Mouse (Mus musculus): ENCODE measurements around the gene Mbd5. TPM values are rescaled to one million over a fixed set of nuclear protein-coding genes. Genes with fewer than 3 reads are reported as not detected.
A peak's percentile ranks its signal among the peaks of the same experiment; 100 is the strongest.

The Mbd5 gene
- polyA plus RNA-seq, 1 experiment from 2014 or later = 10.3 TPM

GRCm38 (mm10) chr2:49040481-49040880, 91.2 kb downstream of the Mbd5 start:
- no peak overlapping the region for H3K4me3 ChIP-seq
- H3K27ac ChIP-seq = no peak overlapping the region
- ATAC-seq = no peak
- peaks cover 7% of the 10 kb centered on the region; the same call in 1 of the 2 replicates for H3K36me3 ChIP-seq
- 86% methylated on average over 3 of the region's 3 CpGs for WGBS (ENCODE audit: insufficient replicate concordance)
- 0 out of 2 replicates have a peak, but pooled peaks cover 7% of the 10 kb centered on the region for H3K9me3 ChIP-seq (replicated peaks)
- no peak overlapping the region for H3K9ac ChIP-seq
- H3K4me2 ChIP-seq = no peak overlapping the region
- no peaks in the 10 kb centered on the region for H3K4me1 ChIP-seq
- no peaks in the 10 kb centered on the region for H3K27me3 ChIP-seq (replicated peaks)

- no peaks in the 10 kb centered on the region for H3K9me3 ChIP-seq (replicated peaks)
- WGBS (ENCODE audit: insufficient replicate concordance) = 87% methylated on average over 4 of the region's 4 CpGs
- no peaks in the 10 kb centered on the region for H3K27me3 ChIP-seq (replicated peaks)
- ATAC-seq = no peak
- H3K4me2 ChIP-seq = no peak overlapping the region
- no peak overlapping the region for H3K4me3 ChIP-seq
- H3K4me1 ChIP-seq = no peaks in the 10 kb centered on the region
- no peak overlapping the region for H3K9ac ChIP-seq
- H3K27ac ChIP-seq = no peak overlapping the region
- no peaks in the 10 kb centered on the region for H3K36me3 ChIP-seq
Measured at GRCm38 (mm10) chr2:49050030-49050429, 100.7 kb downstream of the Mbd5 start.

GRCm38 (mm10) chr2:49067886-49068285, 118.6 kb downstream of the Mbd5 start:
- H3K36me3 ChIP-seq = no peaks in the 10 kb centered on the region
- H3K4me3 ChIP-seq = no peak overlapping the region
- no peak for ATAC-seq

GRCm38 (mm10) chr2:49084966-49085365, 135.7 kb downstream of the Mbd5 start:
- Histone ChIP-seq H3K4me1 (no peaks in the 10 kb centered on the region), H3K27ac (no peak overlapping the region), H3K4me3 (no peak overlapping the region), H3K36me3 (no peaks in the 10 kb centered on the region), H3K9me3 (replicated peaks) (no peaks in the 10 kb centered on the region), H3K4me2 (no peak overlapping the region), H3K9ac (no peak overlapping the region), H3K27me3 (replicated peaks) (no peaks in the 10 kb centered on the region)
- 44% methylated on average over 4 of the region's 4 CpGs for WGBS (ENCODE audit: insufficient replicate concordance)
- ATAC-seq = no peak

More at GRCm38 (mm10) chr2:49067886-49068285, 118.6 kb downstream of the Mbd5 start:
- no peaks in the 10 kb centered on the region for H3K4me1 ChIP-seq
- no peaks in the 10 kb centered on the region for H3K9me3 ChIP-seq (replicated peaks)
- H3K27ac ChIP-seq = no peak overlapping the region
- H3K9ac ChIP-seq = no peak overlapping the region
- H3K27me3 ChIP-seq (replicated peaks) = no peaks in the 10 kb centered on the region
- no peak overlapping the region for H3K4me2 ChIP-seq

- H3K9me3 ChIP-seq (replicated peaks) = no peaks in the 10 kb centered on the region
- H3K4me3 ChIP-seq = no peak overlapping the region
- no peaks in the 10 kb centered on the region for H3K4me1 ChIP-seq
- H3K36me3 ChIP-seq = no peaks in the 10 kb centered on the region
- no peak overlapping the region for H3K9ac ChIP-seq
- no peaks in the 10 kb centered on the region for H3K27me3 ChIP-seq (replicated peaks)
- WGBS (ENCODE audit: insufficient replicate concordance) = 81% methylated on average over 4 of the region's 4 CpGs
- H3K27ac ChIP-seq = no peak overlapping the region
- no peak for ATAC-seq
- no peak overlapping the region for H3K4me2 ChIP-seq
Measured at GRCm38 (mm10) chr2:49090771-49091170, 141.5 kb downstream of the Mbd5 start.

- H3K9me3 ChIP-seq (replicated peaks) = no peaks in the 10 kb centered on the region
- ATAC-seq = no peak
- no peak overlapping the region for H3K27ac ChIP-seq
- no peaks in the 10 kb centered on the region for H3K27me3 ChIP-seq (replicated peaks)
- H3K4me3 ChIP-seq = no peak overlapping the region
- H3K36me3 ChIP-seq = peaks cover 10% of the 10 kb centered on the region; the same call in 1 of the 2 replicates
- H3K4me1 ChIP-seq = no peaks in the 10 kb centered on the region
- H3K9ac ChIP-seq = no peak overlapping the region
- H3K4me2 ChIP-seq = no peak overlapping the region
Measured at GRCm38 (mm10) chr2:49096765-49097164, 147.5 kb downstream of the Mbd5 start.

- no peak overlapping the region for H3K4me3 ChIP-seq
- 0 out of 2 replicates have a peak, but pooled peaks cover 4% of the 10 kb centered on the region for H3K36me3 ChIP-seq
- H3K4me2 ChIP-seq = no peak overlapping the region
Measured at GRCm38 (mm10) chr2:49108906-49109305, 159.6 kb downstream of the Mbd5 start.

GRCm38 (mm10) chr2:49119875-49120274, 170.6 kb downstream of the Mbd5 start:
- no peak overlapping the region for H3K4me3 ChIP-seq
- no peaks in the 10 kb centered on the region for H3K27me3 ChIP-seq (replicated peaks)
- ATAC-seq = no peak
- no peaks in the 10 kb centered on the region for H3K36me3 ChIP-seq
- no peaks in the 10 kb centered on the region for H3K4me1 ChIP-seq
- no peak overlapping the region for H3K4me2 ChIP-seq
- no peak overlapping the region for H3K27ac ChIP-seq
- no peak overlapping the region for H3K9ac ChIP-seq
- H3K9me3 ChIP-seq (replicated peaks) = no peaks in the 10 kb centered on the region
- 79% methylated on average over 6 of the region's 6 CpGs for WGBS (ENCODE audit: insufficient replicate concordance)

More at GRCm38 (mm10) chr2:49108906-49109305, 159.6 kb downstream of the Mbd5 start:
- Histone ChIP-seq H3K27ac (no peak overlapping the region), H3K9ac (no peak overlapping the region), H3K27me3 (replicated peaks) (no peaks in the 10 kb centered on the region), H3K9me3 (replicated peaks) (no peaks in the 10 kb centered on the region), H3K4me1 (no peaks in the 10 kb centered on the region)
- ATAC-seq = no peak

- WGBS (ENCODE audit: insufficient replicate concordance) = 71% methylated on average over 3 of the region's 3 CpGs
- Histone ChIP-seq H3K4me1 (no peaks in the 10 kb centered on the region), H3K4me3 (no peak overlapping the region), H3K9ac (no peak overlapping the region), H3K4me2 (no peak overlapping the region), H3K9me3 (replicated peaks) (no peaks in the 10 kb centered on the region), H3K27me3 (replicated peaks) (no peaks in the 10 kb centered on the region), H3K36me3 (no peaks in the 10 kb centered on the region), H3K27ac (no peak overlapping the region)
- no peak for ATAC-seq
Measured at GRCm38 (mm10) chr2:49121603-49122002, 172.3 kb downstream of the Mbd5 start.

GRCm38 (mm10) chr2:49142186-49142585, 192.9 kb downstream of the Mbd5 start:
- Histone ChIP-seq H3K4me1 (no peaks in the 10 kb centered on the region), H3K27me3 (replicated peaks) (no peaks in the 10 kb centered on the region)
- 69% methylated on average over 3 of the region's 3 CpGs for WGBS (ENCODE audit: insufficient replicate concordance)

GRCm38 (mm10) chr2:49153649-49154048, 204.3 kb downstream of the Mbd5 start:
- H3K36me3 ChIP-seq = no peaks in the 10 kb centered on the region
- no peak for ATAC-seq
- H3K4me3 ChIP-seq = no peak overlapping the region
- no peaks in the 10 kb centered on the region for H3K27me3 ChIP-seq (replicated peaks)
- no peak overlapping the region for H3K4me2 ChIP-seq
- H3K27ac ChIP-seq = no peak overlapping the region
- H3K4me1 ChIP-seq = no peaks in the 10 kb centered on the region
- 29% methylated on average over 1 of the region's 1 CpGs for WGBS (ENCODE audit: insufficient replicate concordance)
- no peaks in the 10 kb centered on the region for H3K9me3 ChIP-seq (replicated peaks)
- H3K9ac ChIP-seq = no peak overlapping the region

More at GRCm38 (mm10) chr2:49142186-49142585, 192.9 kb downstream of the Mbd5 start:
- no peak for ATAC-seq
- Histone ChIP-seq H3K36me3 (no peaks in the 10 kb centered on the region), H3K4me3 (no peak overlapping the region), H3K4me2 (no peak overlapping the region), H3K9ac (no peak overlapping the region), H3K27ac (no peak overlapping the region), H3K9me3 (replicated peaks) (no peaks in the 10 kb centered on the region)

- 40% methylated on average over 5 of the region's 5 CpGs for WGBS (ENCODE audit: insufficient replicate concordance)
- Histone ChIP-seq H3K9ac (no peak overlapping the region), H3K27me3 (replicated peaks) (no peaks in the 10 kb centered on the region), H3K27ac (0 out of 2 replicates have a peak overlapping the region, but pooled peaks have one; percentile 10), H3K4me2 (peak overlapping the region; percentile 15; the same call in 1 of the 2 replicates), H3K9me3 (replicated peaks) (peaks cover 6% of the 10 kb centered on the region; the same call in 1 of the 2 replicates), H3K36me3 (peaks cover 10% of the 10 kb centered on the region), H3K4me3 (no peak overlapping the region), H3K4me1 (peaks cover 10% of the 10 kb centered on the region)
- peak; percentile 92 for ATAC-seq
Measured at GRCm38 (mm10) chr2:49160232-49160947, 211.1 kb downstream of the Mbd5 start.

GRCm38 (mm10) chr2:49169766-49170165, 220.5 kb downstream of the Mbd5 start:
- no peak overlapping the region for H3K4me3 ChIP-seq
- no peaks in the 10 kb centered on the region for H3K4me1 ChIP-seq
- ATAC-seq = no peak
- peaks cover 10% of the 10 kb centered on the region for H3K36me3 ChIP-seq
- no peak overlapping the region for H3K27ac ChIP-seq
- no peak overlapping the region for H3K9ac ChIP-seq
- 79% methylated on average over 3 of the region's 3 CpGs for WGBS (ENCODE audit: insufficient replicate concordance)
- no peak overlapping the region for H3K4me2 ChIP-seq
- H3K9me3 ChIP-seq (replicated peaks) = no peaks in the 10 kb centered on the region
- H3K27me3 ChIP-seq (replicated peaks) = no peaks in the 10 kb centered on the region

Data from liver, embryonic 12.5 days (tissue).